Comparison of ENCODE assay signal across 8 mouse cellular contexts in the genomic region with DNA sequence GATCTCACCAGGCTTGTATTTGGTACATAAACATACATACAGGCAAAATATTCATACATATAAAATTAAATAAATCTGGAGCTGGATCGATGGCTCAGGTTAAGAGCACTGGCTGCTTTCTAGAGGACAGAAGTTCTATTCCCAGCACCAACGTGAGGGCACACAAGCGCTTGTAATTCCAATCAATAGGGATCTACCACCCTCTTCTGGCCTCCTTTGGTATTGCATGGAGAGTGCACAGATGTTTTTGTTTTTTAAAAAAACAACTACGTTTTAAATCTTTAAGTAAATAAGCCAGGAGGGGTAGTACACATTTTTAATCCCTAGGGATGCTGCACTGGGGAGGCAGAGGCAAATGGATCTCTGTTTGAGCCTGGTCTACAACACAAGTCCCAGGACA. TPM values are rescaled to one million over a fixed set of nuclear protein-coding genes. Genes with fewer than 3 reads are reported as not detected.
DNase-seq lines count a peak whose midpoint lies in the region; ATAC-seq and TF ChIP-seq lines count a peak whose summit lies in the region.

No protein-coding gene starts in this region.

- TF ChIP-seq CTCF in cerebellum, adult 2 months (IDR thresholded peaks at IDR 0.05; ENCODE audit: borderline replicate concordance, insufficient read depth, low read depth, low read length) = peak; percentile 54; the same call in 1 of the 2 replicates

- TF ChIP-seq POLR2A in cerebellum, adult 2 months (IDR thresholded peaks at IDR 0.05; ENCODE audit: borderline replicate concordance, insufficient read depth, low read length) = no peak

- ATAC-seq in cerebellum, adult (ENCODE audit: insufficient number of reproducible peaks, low FRiP score, low TSS enrichment) = no peak
- ATAC-seq in midbrain, embryonic 14.5 days (ENCODE audit: low FRiP score, low TSS enrichment) = no peak
- no peak for ATAC-seq in midbrain, embryonic 13.5 days
- ATAC-seq in neutrophil, adult 5-6 weeks (ENCODE audit: extremely low read depth, insufficient number of reproducible peaks, low FRiP score, poor library complexity, severe bottlenecking) = peak; percentile 27; the same call in 1 of the 2 replicates

- no peak overlapping the region for H3K9ac ChIP-seq in midbrain, embryonic 14.5 days (replicated peaks; ENCODE audit: low read length)
- no peak overlapping the region for H3K9ac ChIP-seq in midbrain, embryonic 13.5 days (replicated peaks)

- no peak overlapping the region for H3K4me3 ChIP-seq in cerebellum, adult 2 months (replicated peaks; ENCODE audit: insufficient read depth, low read depth, low read length)
- no peak overlapping the region for H3K4me3 ChIP-seq in midbrain, embryonic 14.5 days (replicated peaks; ENCODE audit: low read depth, low read length)
- no peak overlapping the region for H3K4me3 ChIP-seq in midbrain, embryonic 13.5 days (replicated peaks)

- no peak overlapping the region for H3K27ac ChIP-seq in cerebellum, adult 2 months (ENCODE audit: insufficient read depth, low read length)
- H3K27ac ChIP-seq in midbrain, embryonic 14.5 days (replicated peaks; ENCODE audit: low read depth, low read length) = no peak overlapping the region
- no peak overlapping the region for H3K27ac ChIP-seq in midbrain, embryonic 13.5 days

- H3K27me3 ChIP-seq in cerebellum, adult 2 months (ENCODE audit: control insufficient read depth, insufficient read depth, low read length) = no peaks in the 10 kb centered on the region
- H3K27me3 ChIP-seq in midbrain, embryonic 14.5 days (ENCODE audit: control insufficient read depth, insufficient read depth, low read length) = no peaks in the 10 kb centered on the region
- H3K27me3 ChIP-seq in midbrain, embryonic 13.5 days = no peaks in the 10 kb centered on the region

- no peak overlapping the region for H3K4me2 ChIP-seq in midbrain, embryonic 14.5 days (ENCODE audit: low read length)
- H3K4me2 ChIP-seq in midbrain, embryonic 13.5 days (replicated peaks) = no peak overlapping the region

- WGBS in cerebellum, adult 2 months = 24% methylated on average over 4 of the region's 4 CpGs
- 26% methylated on average over 4 of the region's 4 CpGs for WGBS in midbrain, embryonic 14.5 days
- WGBS in midbrain, embryonic 13.5 days = 26% methylated on average over 4 of the region's 4 CpGs

- H3K36me3 ChIP-seq in midbrain, embryonic 14.5 days (ENCODE audit: control insufficient read depth, insufficient read depth, low read length) = no peaks in the 10 kb centered on the region; the same call in 1 of the 2 replicates
- 0 out of 2 replicates have a peak, but pooled peaks cover 3% of the 10 kb centered on the region for H3K36me3 ChIP-seq in midbrain, embryonic 13.5 days

- no peaks in the 10 kb centered on the region; the same call in 1 of the 2 replicates for H3K4me1 ChIP-seq in cerebellum, adult 2 months (ENCODE audit: control insufficient read depth, insufficient read depth, low read length)
- 0 out of 2 replicates have a peak, but pooled peaks cover 4% of the 10 kb centered on the region for H3K4me1 ChIP-seq in midbrain, embryonic 14.5 days (ENCODE audit: control insufficient read depth, insufficient read depth, low read length)
- H3K4me1 ChIP-seq in midbrain, embryonic 13.5 days (replicated peaks) = peaks cover 11% of the 10 kb centered on the region; the same call in 1 of the 2 replicates

- no peaks in the 10 kb centered on the region for H3K9me3 ChIP-seq in midbrain, embryonic 14.5 days (ENCODE audit: control insufficient read depth, low read length)
- no peaks in the 10 kb centered on the region for H3K9me3 ChIP-seq in midbrain, embryonic 13.5 days

- DNase-seq in cerebellum, adult 2 months = peak in 1 of 2 experiments; percentile 47
- peak; percentile 70 for DNase-seq in midbrain, embryonic 14.5 days
- peak; percentile 70 to 83 for DNase-seq in cerebellum, postnatal 10 days
- peak; percentile 74 for DNase-seq in liver
- no peak for DNase-seq in layer of hippocampus, adult 9-10 months (ENCODE audit: low spot score)

RNA-seq across cellular contexts. Expression of gene Snx15, which starts 1.8 kb away (rescaled TPM):
- 66.7 and 67.9 TPM in 2 replicates for polyA plus RNA-seq in cerebellum, adult 2 months (2012; rRNA removed)
- 49.8 and 67.4 TPM in 2 replicates for polyA plus RNA-seq in midbrain, embryonic 14.5 days (2014; fragmentation: Nextera tagmentation; extraction: Ambion mirVana)
- 42.3 and 44.4 TPM in 2 replicates for polyA plus RNA-seq in midbrain, embryonic 13.5 days (2015; fragmentation: Nextera tagmentation; extraction: Ambion mirVana)
- total RNA-seq in neutrophil, adult 5-6 weeks (2017) = 9.1 and 9.8 TPM in 2 replicates

RNA-seq across cellular contexts. Expression of gene Sac3d1, which starts 7.8 kb away (rescaled TPM):
- 33.8 and 35.9 TPM in 2 replicates for polyA plus RNA-seq in cerebellum, adult 2 months (2012; rRNA removed)
- polyA plus RNA-seq in midbrain, embryonic 14.5 days (2014; fragmentation: Nextera tagmentation; extraction: Ambion mirVana) = 45.8 and 56.6 TPM in 2 replicates
- polyA plus RNA-seq in midbrain, embryonic 13.5 days (2015; fragmentation: Nextera tagmentation; extraction: Ambion mirVana) = 35.1 and 41.8 TPM in 2 replicates
- total RNA-seq in neutrophil, adult 5-6 weeks (2017) = 2.2 and 3.1 TPM in 2 replicates

RNA-seq across cellular contexts. Expression of gene Batf2, which starts 14.5 kb away (rescaled TPM):
- polyA plus RNA-seq in cerebellum, adult 2 months (2012; rRNA removed) = 0.29 and 0.54 TPM in 2 replicates
- 0.25 TPM in 1 of 2 replicates, not detected in the other for polyA plus RNA-seq in midbrain, embryonic 14.5 days (2014; fragmentation: Nextera tagmentation; extraction: Ambion mirVana)
- polyA plus RNA-seq in midbrain, embryonic 13.5 days (2015; fragmentation: Nextera tagmentation; extraction: Ambion mirVana) = 0.27 TPM in 1 of 2 replicates, not detected in the other
- 1.2 TPM in 1 of 2 replicates, not detected in the other for total RNA-seq in neutrophil, adult 5-6 weeks (2017)

RNA-seq across cellular contexts. Expression of gene Arl2, which starts 15.1 kb away (rescaled TPM):
- polyA plus RNA-seq in cerebellum, adult 2 months (2012; rRNA removed) = 174 and 188 TPM in 2 replicates
- polyA plus RNA-seq in midbrain, embryonic 14.5 days (2014; fragmentation: Nextera tagmentation; extraction: Ambion mirVana) = 104 and 145 TPM in 2 replicates
- 115 and 118 TPM in 2 replicates for polyA plus RNA-seq in midbrain, embryonic 13.5 days (2015; fragmentation: Nextera tagmentation; extraction: Ambion mirVana)
- total RNA-seq in neutrophil, adult 5-6 weeks (2017) = 14.0 and 15.2 TPM in 2 replicates

RNA-seq across cellular contexts. Expression of gene Naaladl1, which starts 20.7 kb away (rescaled TPM):
- 0.05 and 0.24 TPM in 2 replicates for polyA plus RNA-seq in cerebellum, adult 2 months (2012; rRNA removed)
- polyA plus RNA-seq in midbrain, embryonic 14.5 days (2014; fragmentation: Nextera tagmentation; extraction: Ambion mirVana) = 0.31 and 0.49 TPM in 2 replicates
- polyA plus RNA-seq in midbrain, embryonic 13.5 days (2015; fragmentation: Nextera tagmentation; extraction: Ambion mirVana) = 0.52 and 0.58 TPM in 2 replicates
- not detected in 2 replicates for total RNA-seq in neutrophil, adult 5-6 weeks (2017)
